Mouse (Mus musculus) lung, postnatal 25 days (tissue): ENCODE measurements at regions not wholly inside any gene's neighbourhood (a gene's known extent, or its start where the extent isn't known, plus 50 kb on each side); places are given as distances from the start of the nearest gene placed in this dataset.

Experiments used
- DNase-seq: peaks from one replicate; pipeline ENCODE4 v3.0.0; 2022; ENCODE audit warnings: low spot score

DNA sequence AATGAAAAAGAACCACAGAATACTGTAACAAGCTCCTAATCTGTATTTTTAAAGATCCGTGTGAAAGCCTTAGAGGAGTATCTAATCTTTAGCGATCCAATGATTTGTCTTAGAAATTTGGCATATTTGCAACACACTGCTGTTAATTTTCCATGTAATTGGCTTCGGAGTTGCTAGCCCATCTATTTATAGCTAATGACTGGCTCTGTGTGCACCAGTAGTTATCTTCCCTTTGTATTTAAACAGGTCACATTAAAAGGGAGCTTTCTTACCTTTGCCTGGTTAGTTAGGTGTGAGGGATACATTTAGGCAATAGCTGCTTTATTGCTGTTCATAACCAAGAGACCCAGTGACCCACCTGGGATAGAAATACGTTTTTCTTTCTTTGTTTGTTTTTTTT is 256.3 kb upstream of the Mme start:
- no peak for DNase-seq

DNA sequence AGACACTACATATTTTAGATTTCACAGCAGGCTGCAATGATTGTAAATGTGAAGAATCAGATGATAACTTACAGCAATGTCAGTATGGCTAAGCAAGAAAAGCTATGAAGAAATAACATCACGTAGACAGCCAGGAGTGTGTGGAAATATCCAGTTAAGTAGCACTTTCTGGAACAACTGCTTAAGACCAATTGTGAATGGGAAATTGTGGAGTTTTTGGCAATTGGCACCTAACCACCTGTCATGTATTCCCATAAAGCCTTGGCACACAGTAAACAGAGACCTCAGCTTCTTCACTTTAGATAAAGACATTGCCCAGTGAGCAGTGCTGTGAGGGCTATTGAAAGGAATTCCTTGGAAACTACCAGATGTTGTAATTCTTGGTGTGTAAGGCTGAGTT is 264.4 kb upstream of the Mme start:
- DNase-seq: no peak

DNA sequence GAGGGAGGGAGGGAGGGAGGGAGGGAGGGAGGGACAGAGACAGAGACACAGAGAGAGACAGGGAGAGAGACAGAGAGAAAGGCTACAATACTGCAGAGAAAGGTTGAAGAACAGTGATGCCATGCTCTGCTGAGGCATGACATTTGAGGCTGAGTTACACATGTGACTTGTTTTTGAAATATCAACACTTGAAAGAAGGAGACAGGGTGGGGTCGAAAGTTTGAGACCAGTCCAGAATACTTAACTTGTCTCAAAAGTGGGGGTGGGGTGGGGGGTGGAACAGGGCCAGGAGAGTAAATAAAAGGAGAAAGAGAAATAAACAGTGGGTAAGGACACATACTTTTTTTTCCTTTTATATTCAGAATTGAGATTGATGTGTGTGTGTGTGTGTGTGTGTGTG is 278.1 kb upstream of the Mme start:
- peak; percentile 23 for DNase-seq

DNA sequence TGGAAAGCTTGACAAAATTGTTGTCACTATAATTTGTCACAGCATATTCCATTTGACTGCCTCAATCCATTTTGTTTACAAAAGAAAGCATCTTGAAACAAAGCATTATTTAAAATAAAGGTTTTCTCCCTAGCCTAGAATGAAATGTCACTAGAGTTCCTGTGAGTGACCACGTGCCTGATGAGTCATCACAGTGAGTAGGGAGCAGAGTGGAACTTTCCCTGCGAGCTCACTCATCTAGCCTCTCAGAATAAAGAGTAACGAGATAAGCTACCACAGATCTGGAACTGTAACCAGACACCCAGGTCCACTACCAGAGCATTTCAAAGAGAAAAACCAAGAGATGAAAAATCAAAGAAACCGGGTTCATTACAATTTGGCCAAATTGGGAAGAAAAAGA is 278.7 kb upstream of the Mme start:
- DNase-seq: peak; percentile 54

DNA sequence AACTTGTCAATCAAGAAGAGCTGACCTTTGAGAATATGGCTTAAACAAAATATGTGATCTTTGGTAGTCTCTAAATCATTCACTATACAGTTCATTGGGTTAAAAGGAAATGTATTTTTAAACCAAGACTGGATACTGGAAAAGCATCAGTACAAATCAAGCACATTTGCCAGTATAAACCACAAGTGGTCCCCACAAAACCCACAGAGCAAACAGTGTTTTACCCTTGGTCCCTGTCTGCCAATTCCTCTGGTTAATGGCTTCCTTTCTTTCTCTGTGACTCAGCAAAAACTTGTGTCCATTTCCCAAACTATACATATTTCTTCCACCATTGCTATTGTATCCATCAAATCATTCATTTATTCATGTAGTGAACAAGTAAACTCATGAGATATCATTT is 296.0 kb upstream of the Mme start:
- DNase-seq: no peak

DNA sequence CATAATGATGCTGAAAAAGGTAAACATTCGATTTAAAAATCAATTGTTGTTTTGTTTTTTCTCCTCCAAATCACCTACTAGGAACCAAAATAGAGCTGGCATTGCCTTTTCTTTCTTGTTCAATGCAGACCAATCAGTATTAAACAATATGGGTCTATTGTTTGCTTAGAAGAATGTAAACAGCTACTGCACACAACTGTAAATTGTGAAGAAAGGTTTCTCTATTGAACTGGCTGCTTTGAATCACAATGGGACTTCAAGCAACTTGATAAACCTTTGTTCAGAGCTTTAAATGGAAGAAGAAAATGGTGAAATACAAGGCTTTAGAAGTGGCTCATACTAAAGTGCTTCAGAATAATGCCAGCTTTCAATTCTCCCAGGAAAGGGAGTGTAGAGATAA is 302.7 kb upstream of the Mme start:
- no peak for DNase-seq

DNA sequence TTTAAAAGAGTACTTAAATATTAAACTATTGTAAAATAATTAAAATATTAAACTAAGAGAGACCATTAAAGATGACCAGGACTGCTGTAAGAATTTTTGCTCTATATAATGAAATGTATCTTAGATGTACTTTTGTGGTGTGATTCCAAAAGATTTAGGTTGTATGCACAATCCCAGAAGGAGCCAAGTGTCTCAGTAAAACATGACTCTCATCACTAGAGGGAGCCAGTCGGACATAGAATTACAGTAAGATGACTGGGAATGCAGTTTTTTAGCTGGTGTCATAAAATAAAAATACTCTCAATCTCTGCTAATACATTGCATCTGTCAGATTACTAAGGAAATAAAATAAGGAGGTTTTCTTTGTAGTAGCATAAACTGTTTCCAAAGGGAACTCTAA is 316.9 kb upstream of the Mme start:
- peak; percentile 16 for DNase-seq

DNA sequence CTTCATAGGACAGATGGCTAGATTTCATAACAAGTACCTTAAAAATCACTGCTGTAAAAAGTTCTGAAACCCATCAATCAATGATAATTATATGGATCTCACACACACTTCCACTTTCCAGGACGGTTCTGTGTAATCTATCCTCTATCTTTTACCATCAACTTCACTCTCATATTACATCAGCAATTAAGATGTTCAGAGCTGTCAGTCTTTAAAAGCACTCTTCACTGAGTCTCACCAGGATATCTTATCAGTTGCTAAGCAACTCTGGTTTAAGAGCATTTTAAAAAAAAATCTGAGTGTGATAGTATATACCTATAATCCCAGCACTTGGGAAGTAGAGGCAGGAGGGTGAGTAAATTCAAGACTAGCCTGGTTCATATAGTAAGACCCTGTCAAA is 312.0 kb upstream of the Gpr149 start:
- no peak for DNase-seq

DNA sequence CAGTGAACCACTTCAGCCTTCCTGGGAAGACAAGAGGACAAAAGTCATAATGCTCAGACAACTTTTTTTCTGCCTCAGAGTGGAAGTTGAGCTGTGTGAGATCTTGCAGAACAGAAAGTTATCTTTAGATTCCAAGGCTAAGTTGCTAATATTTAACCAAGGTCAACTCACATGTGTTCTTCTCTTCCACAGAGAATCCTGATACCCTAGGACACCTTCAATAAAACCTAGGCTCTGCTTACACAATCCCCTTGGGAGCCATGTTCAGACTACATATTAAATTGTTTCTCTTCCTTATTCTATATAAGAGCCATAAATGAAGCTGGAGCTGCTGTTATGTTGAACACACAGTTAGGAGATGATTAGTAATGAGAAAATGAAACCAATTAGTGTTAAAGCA is 280.2 kb upstream of the Gpr149 start:
- no peak for DNase-seq

DNA sequence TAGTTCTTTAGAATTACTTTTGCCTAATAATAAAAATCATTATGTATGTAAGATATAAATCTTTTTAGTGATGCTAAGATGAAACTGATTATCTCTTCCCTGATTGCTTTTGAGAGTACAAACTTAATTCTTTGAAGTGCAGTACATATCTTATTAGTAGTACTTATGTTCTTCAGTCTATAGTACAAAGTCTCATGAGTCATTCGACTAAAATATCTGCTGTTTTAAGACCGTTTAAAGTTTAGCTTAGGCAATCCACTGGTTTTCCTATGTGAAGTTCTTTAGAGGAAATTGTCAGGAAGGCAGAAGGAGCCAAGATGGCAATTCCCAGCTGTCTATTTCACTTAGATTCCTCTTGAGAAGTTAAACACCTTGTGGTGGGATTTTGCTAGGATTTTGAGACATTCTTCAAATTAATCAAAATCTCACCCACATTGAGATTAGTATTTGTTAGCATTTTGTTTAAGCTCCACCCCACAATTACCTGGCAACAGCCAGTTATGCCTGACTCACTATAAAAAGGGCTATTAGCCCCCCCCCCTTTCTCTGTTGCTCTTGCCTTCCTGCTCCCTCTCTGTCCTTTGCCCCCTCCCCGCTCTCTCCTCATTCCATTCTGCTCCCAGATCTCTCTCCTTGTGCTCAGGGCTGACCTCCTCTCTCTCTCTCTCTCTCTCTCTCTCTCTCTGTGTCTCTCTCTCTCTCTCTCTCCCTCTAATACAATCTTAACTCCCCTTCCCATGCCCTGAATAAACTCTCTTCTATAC is 277.6 kb upstream of the Gpr149 start:
- DNase-seq: no peak

DNA sequence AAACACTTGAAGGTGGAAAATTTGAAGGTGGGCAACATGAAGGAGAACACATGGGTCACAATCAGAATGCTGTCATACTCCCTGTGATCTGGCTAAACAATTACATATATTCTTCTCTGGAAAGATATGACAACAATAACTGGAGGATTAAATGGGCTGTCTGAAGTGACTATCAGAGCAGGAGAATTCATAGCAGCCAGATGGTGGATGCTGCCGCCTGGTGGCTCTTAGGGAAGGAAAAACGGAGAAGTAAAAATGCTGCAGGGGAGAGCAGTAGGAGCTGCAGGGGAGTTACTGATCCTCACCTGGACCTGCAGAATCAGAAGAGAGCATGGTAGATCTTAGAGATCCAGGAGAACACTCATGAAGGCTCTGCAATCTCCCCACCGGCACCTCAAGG is 255.8 kb upstream of the Gpr149 start:
- no peak for DNase-seq

DNA sequence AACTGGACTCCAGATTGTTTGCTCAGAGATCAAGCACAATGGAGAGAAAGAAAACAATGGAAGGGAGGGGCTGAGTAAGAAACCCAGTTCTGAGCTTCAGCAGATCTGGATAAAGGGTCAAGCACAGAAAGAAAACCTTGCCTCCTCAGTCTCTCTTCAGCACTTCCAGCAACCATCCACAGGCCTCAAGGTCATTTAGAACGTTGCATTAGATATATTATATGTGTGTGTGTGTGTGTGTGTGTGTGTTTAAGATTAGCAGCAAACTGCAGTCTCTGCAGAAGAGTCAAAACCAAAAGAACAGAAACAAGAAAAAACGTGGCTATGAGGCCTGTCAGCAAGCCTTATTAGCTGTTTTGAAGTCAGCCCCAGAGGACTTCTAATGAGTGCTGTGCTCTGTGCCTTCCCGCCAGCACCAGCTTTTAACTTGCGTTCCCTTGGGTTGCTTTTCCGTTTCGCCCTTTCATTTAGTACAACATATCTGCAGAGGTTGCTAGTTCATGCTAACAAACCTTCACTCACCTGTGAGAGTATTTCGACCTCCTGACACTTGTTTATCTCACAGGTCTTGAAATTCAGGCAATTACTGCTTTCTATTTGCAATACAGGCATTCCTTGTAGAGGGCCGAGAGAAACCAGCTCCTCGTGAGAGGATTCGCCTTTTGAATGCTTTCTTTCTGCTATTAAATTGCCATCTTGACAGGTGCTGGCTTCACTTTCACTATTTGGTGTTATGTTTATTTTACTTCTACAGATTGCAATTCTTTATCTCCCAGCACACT is 230.9 kb upstream of the Gpr149 start:
- no peak for DNase-seq

DNA sequence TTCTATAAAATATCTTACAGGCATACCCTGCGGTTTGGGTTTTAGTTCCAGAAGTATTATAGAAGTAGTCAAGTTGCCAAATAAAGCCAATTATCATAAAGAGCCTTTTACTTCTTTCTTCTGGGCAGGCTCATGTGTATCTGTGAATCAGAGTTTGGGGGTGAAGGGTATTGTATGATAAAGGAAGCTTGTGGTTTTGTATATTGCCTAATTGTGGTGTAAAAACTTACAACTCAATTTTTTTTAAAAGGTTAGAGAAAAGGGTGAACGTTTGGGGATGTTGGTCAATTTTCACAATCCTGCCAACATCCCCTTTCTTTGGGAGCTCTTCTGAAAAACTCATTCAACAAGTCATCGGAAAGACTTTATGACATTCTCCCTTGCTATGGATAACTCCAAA is 219.0 kb upstream of the Gpr149 start:
- no peak for DNase-seq

DNA sequence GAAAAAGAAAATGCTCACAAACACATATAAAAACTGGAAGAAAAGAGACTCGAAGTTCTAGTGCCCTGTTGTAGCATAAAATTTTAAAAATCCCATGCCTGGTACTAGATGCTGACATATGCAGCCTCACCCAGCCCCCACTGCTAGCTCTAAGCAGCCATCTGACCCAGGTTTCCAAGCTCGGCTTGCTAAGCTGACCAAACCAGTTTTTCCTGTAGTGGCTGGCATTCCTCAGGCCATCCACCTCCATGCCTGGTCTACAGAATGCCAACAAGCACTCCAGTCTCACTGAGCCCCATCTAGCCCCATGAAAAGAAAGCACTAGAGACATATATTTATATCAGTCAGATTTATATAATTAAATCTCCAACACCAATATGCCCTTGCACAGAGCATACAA is 196.1 kb upstream of the Gpr149 start:
- peak; percentile 74 for DNase-seq

DNA sequence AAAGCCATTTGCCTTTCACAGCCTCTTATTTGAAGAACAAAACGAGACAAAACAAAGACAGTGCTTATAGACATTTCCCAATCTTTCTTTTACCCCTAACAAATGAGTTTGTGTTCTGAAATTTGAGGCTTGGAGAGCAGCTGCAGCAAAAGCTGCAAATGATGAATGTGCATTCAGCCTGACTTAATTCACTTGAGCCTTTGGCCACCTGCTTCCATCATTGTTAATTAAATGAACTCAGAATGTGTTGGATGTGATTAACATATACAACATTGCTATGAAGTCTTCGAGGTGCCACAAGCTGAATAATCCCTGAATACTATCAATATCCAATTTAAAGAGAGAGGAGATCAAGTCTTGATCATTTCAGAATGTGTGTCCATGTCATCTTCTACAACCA is 181.3 kb upstream of the Gpr149 start:
- no peak for DNase-seq
